Mouse (Mus musculus): ENCODE results near the gene Ppp1r10. TPM values are rescaled to one million over a fixed set of nuclear protein-coding genes. Genes with fewer than 3 reads are reported as not detected.
A peak's percentile ranks its signal among the peaks of the same experiment; 100 is the strongest.

Gene Ppp1r10
- total RNA-seq, 2 experiments from 2014 or later, result 26.0 to 28.3 TPM

DNA sequence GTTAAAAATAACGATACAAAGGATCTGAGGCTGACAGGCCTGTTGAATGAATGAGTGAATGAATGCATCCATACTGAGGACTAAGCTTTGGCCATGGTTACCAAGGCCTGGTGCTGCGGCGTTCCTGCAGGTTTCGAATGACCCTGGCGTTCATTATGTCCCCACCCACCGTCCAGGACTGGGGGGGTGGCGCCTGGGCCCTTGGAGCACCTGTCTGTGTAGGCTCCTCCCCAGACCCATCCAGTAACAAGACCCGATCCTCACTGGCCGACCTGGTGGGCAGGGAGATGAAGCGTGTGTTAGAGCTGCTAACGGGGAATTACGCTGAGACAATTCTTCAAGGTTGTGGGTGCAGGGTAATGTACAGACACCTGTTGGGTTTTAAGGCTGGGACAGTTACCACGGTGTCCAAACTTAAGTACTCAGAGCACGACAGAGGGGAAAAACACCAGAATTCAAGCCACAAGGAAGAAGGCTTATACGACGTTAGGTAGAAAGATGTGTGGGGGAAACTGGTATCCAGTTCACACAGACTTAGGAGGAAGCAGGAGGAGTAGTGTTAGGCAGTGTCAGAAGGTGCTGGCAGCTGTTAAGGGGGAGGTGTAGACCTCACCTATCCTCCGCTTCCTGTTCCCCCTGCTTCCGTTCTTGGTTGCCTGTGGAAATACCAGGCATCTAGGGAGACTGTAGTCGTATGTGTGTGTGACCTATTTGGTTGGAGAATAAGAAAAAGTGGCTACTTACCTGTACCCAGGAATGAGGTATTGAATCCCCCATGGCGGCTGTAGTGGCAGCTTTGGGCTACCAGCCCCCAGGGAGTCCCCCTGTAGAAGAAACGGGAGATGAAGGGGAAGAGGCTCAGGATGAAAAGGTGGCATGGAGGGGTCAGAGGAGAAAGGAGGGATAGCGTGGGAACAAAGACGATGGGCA is 18.3 kb upstream of the Ppp1r10 start:
- intact Hi-C loops (cut with DNase I; ENCODE audit: low total_unique reads), result no loop called here
- no peak for DNase-seq

DNA sequence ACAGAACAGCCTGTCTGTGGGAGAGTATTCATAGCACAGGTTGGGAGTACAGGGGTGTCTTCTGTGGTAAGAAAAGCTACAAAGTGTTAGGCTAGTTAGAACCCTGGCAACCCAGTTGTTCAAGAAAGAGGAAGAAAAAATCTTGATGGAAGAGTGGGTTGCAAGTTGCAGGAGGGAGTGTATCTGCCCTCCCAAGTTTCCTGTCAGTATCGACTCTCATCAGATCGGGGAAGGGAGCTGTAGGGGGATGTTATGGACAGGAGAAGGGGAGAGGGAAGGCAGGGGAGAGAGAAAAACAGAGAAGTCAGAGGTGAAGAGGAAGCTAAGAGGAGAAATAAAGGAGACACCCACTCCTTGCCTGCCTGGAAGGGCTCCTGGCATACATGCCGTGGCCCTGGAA is 15.6 kb upstream of the Ppp1r10 start:
- intact Hi-C loops (cut with DNase I; ENCODE audit: low total_unique reads), result no loop called here

DNA sequence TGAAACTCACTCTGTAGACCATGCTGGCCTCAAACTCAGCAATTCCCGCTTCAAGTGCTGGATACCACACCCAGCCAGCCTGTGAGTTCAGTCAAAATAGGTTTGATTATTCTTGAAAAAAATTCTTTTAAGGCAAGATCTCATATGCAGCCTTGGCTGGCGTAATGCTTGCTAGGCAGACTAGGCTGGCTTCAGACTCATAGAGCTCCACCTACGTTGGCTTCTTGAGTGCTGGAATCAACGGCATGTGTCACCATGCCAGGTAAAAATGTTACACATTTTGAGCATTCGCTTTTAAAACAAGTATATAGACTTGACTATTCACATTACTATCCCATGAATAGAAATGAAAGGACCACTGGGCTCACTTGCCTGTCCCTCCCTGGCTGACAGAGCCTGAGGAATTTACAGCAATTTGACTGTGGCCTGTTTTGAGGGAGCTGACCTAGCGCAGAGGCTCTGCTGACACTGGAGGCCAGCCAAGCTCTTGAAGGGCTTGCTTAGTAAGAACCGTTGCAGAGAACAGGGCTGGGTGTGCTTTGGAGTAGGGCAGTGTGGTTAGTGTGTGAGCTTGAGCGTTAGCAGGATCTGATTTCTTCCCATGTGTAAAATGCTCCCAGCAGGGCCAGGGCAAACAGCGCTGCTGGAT is 12.8 kb upstream of the Ppp1r10 start:
- intact Hi-C loops (cut with DNase I; ENCODE audit: low total_unique reads), result no loop called here
- DNase-seq, result no peak

More for the DNA sequence above, 15.6 kb upstream of the Ppp1r10 start:
- no peak for DNase-seq

DNA sequence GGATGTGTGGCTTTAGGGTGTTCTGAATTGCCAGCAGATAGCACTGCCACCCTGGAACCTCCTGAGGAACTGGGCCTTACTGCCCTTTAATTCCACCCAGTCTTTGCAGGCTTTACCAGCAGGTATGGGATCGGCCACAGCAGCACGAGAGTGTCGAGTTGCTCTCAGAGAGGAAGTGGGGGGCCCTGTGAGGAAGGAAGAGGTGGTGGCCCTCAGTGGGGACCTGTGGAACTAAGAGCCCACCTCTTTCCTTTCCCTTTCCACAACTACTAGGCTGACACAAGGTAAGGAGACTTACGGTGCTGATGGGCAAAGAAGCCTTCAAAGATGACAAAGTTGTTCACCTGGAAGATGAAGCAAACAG is 12.3 kb upstream of the Ppp1r10 start:
- intact Hi-C loops (cut with DNase I; ENCODE audit: low total_unique reads), result no loop called here
- DNase-seq, result no peak

DNA sequence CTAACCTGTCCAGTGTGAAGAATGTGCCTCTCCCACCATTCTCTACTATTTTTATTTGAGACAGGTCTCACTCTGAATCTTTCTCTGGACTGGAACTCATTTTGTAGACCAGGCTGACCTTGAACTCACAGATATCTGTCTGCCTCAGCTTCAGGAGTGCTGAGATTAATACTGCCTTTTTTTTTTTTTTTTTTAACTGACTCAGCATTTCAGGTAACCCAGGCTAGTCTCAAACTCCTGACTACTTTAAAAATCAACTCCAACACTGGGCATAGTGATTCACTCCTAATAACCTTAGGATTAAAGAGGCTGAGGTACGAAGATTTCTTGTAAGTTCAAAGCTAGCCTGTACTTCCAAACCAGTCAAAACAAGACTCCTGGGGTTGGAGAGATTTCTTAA is 10.6 kb upstream of the Ppp1r10 start:
- no peak for DNase-seq

DNA sequence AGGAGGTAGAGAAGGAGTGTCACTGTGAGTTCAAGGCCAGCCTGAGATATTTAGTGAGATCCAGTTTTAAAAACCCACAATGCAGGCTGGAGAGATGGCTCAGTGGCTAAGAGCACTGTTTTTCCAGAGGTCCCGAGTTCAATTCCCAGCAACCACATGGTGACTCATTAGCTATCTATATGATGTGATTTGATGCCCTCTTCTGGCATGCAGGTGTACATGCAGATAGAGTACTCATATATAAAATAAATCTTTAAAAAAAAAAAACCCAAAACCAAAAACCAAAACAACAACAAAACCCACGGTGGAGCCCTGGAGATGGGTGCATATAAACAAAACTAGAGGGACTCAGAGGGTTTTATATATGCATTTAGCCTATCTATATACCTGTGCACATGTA is 8.6 kb upstream of the Ppp1r10 start:
- intact Hi-C loops (cut with DNase I; ENCODE audit: low total_unique reads), result no loop called here
- DNase-seq, result no peak

More for the DNA sequence above, 10.6 kb upstream of the Ppp1r10 start:
- intact Hi-C loops (cut with DNase I; ENCODE audit: low total_unique reads), result no loop called here

DNA sequence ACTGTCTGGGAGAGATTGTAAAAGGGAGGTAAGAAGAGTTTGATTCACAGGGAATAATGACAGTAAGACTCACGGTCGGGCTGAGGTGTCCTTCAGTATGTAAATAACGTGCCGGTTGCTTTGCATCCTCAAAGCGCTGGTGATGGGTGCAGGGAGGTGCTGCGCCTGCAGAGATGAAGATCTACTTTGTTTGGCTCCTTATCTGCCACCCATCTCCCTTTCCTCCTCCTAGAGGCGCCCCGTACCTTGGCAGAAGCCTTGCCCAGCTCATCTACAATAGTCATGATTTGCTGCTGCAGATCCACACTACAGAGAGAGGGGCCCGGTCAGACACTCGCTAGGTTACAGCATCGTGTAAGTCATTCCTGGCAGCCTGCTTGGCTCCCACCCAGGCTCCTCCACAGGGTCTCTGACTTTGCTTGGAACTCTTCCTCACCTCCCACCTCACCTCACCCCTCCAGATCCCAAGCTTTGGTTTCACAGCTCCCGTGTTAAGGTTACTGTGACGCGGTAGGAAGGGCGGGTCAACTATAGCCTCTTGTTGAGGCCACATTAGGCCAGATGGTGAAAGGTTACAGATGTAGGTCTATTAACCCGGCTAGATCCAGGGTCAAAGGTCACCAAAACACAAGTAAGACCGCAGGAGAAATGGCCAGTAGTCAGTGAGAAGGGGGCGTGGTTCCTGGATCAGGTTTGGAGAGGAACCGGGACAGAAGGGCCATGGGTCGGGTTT is 6.9 kb upstream of the Ppp1r10 start:
- DNase-seq, result peak; percentile 26
- intact Hi-C loops (cut with DNase I; ENCODE audit: low total_unique reads), result no loop called here

DNA sequence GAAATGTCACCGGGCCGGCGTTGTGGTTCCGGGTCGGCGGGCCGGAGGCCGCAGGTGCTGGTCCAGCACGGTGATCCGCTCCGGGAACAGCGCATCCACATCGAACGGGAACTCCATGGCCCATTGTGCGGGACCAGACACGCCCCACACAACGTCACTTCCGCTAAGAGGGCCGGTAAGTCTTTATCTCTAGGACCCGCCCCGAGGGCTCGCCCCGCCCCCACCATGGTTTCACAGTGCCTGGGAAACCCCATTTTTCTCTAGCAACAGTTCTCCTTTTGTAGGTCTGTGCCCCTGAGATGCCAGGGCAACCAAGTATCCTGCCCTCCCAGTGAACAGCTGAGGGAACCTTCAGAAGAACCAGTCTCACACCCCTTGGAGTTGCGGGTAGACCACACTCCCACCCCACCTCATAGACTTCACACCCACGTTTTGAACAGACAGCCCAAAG is 6.3 kb upstream of the Ppp1r10 start, which contains the start of gene Atat1:
Gene Atat1, minus strand, starts transcription at position 157 of the 451 bp plus-strand sequence.
- intact Hi-C loops (cut with DNase I; ENCODE audit: low total_unique reads), result no loop called here
- peak; percentile 96 for DNase-seq

DNA sequence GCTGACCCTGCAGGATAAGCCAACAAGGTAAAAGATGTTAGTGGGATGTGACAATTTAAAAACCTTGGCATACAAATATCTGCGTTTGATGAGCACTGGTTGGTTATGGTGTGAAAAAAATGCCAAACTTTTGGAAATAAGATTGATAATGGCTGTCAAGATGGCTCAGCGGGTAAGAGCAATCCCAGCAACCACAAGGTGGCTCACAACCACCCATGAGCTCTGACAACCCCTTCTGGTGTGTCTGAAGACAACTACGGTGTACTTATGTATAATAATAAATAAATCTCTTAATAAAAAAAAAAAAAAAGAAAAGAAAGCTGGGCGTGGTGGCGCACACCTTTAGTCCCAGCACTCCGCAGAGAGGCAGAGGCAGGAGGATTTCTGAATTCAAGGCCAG is 1.3 kb upstream of the Ppp1r10 start:
- DNase-seq, result no peak
- intact Hi-C loops (cut with DNase I; ENCODE audit: low total_unique reads), result no loop called here

DNA sequence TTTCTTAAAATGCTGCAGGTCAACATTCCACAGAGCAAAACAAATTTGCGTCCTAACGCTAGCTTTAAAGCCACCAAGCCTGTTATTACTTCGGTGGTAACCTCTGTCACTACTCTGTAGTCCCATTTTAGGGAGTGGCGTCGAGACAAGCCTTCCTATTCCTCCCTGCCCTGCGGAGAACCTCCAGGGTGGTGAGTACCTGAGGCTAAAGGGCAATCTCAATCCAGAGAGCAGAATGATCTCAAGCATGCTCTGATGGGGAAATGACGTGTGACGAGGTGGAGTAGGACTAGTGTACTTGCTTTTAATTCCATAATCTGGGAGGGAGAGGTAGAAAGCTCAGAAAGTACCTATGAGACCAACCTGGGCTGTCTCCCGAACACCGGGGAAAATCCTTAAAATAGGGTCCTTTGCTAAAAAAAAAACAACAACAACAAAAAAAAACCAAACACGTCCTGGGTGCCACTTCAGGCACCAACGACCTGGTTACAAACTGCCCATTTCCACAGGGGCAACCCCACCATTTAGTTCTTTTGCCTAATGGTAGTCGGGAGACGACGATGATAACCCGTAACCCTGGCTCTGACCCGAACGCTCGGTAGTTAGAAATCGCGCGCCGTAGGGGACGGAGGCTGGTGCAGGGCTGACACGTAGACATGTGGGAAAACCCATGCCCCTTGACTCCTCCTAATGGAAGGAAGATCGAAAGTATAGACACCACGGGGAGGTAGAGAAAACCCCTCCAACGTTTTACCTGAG is 517 bp upstream of the Ppp1r10 start:
- intact Hi-C loops (cut with DNase I; ENCODE audit: low total_unique reads), result no loop called here
- DNase-seq, result no peak

DNA sequence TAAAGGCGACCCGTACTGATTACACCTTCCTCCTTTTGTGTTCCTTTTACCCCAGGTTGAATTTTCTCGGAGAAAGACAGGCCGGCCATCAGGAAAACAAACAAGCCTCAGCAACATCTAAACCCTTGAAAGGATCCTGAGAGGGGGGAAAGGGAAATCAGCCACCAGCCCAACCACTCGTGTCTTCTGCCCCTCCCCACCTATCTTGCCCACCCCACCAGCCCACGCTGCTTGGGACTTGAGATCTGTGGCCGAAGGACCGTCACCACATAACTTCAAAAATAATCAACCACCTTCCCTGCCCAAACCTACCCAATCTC is 869 bp downstream of the Ppp1r10 start:
- no peak for DNase-seq
- intact Hi-C loops (cut with DNase I; ENCODE audit: low total_unique reads), result no loop called here

DNA sequence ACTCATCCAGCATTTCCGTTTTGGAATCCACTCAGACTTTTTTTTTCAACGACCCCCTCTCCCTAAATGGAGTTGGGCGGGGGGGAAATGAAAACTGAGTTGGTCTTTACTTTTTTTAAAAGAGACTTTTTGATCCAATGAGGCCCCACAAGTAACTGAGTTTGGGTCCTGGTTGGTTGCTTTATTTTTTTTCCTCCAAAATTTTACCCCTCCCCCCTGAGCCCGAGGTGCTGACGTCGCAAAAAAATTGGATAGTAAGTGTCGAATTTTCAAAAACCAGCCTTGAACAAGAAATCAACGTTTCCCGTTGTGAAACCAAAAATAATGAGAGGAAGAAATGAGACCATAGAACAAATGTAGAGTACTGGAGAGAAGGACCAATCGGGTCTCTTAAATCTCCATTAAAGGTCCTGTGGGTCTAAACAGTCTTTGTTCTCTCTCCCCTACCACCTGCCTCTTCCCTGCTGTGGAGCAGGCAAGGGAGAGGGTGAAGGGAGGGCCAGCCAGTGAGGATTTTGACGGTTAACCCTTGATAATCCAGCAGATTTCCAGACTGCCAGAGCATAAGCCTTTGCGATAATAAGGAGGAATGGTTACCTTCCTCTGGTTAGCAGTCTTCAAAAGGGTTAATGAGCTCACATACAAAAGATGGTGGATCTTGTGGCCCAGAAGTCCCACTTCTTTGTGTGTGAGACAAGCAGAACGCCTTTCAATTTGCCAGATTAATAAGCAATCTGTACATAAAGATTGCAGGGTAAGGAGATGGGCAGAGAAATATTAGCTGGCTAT is 1.4 kb downstream of the Ppp1r10 start:
- intact Hi-C loops (cut with DNase I; ENCODE audit: low total_unique reads), result no loop called here
- DNase-seq, result peak; percentile 28

DNA sequence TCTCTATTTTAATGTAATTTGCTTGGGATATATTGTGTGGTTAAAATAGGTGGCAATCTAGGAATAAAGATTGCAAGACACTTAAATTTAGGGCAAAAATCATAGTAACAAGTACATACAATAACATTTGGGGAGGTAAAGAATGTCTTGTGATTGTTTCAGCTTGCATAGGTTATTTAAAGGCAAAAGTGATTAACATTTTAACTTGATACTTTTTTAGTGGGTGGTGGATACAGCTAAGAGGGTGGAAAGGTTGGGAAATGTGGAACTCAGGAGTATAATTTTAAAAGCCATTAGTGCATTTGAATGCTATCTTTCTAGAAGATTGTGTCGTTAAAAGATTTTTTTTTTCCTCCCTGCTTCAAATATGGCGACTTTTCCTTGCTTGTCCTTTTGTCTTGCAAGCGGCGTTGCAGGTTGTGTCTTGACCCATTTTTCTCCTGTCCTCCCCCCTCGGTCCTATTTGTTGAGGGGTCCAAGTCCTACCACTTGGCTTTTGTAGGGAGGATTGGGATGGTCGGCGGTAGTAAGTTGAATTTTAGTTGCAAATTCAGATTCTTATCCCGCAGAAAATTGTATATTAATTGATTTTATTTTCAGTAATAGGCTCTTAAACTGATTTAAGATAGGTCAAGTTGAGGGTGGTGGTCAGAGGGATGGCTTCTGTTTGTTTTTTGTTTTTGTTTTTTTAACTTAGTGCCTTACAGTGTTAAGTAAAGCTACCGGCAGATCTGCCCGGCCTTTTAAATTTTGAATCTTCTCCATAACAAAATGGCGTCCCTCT is 2.2 kb downstream of the Ppp1r10 start:
- intact Hi-C loops (cut with DNase I; ENCODE audit: low total_unique reads), result no loop called here
- DNase-seq, result no peak

DNA sequence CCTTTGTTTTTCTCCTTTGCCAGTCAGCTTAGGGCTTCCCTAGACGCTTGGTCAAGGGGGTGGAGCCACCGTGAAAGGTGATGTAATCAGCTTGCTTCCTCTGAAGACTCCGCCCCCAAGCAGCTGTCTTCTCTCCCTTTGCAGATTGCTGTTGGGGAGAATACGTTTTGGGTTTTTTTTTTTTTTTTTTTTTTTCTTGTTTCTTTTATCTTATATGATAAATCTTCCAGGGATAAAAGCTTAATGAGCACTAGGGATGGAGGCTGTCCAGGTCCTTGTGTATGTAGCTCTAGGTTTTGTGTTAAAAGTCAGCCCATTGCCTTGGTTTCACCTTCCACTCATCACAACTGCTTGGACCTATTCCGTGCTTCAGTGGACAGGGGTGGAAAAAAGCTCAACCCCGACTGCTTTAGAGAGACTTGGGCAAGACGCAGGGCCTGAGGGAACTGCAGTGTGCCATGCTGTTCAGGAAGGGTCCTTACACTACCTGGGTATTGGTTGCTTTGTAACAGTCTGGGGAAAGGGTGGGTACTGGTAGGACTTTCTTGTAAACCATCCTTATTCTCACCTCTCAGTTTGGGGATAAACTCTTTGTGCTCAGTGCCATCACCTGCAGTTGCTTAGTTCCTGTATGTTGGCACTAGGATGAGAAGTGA is 3.0 kb downstream of the Ppp1r10 start:
- peak; percentile 95 for DNase-seq
- intact Hi-C loops (cut with DNase I; ENCODE audit: low total_unique reads), result no loop called here

DNA sequence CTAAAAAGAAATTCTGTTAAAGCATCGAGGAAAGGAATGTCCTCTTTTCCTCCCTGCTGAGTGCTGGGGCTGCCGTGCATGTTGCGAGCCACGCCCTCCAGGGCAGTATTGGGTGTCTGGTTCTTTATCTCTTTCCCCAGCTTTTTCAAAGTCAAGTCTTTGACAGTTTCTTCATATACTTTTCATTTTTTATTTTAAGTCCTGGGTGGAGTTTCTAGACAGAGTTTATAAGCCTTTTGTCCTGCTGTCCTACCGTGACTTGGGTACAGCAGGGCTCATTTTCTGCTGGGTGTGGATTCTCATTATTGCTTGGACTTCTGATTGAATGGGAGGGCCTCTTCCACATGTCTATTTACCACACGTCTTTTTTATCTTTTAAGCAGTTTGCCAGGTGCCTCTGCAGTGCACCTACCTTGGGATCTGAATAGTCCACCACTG is 3.6 kb downstream of the Ppp1r10 start:
- DNase-seq, result no peak
- intact Hi-C loops (cut with DNase I; ENCODE audit: low total_unique reads), result no loop called here

DNA sequence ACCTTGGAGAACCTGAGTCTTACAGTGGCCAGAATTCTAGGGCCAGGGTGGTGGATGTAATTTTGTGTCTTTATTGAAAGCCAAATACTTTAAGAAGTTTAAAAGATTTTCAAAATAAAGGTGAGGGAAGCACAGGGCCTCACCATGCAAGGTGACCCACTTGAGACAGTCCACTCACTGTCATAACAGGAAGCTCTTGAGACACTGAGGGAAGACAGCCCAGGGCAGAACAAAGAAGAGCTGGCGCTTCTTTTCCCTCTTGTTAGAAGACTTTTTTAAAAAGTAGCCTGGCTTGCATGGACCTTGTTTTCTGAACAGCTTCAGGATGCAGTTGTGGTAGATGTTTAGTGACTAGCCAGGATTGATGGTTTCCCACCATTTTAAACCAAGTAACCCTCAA is 4.2 kb downstream of the Ppp1r10 start:
- no peak for DNase-seq
- intact Hi-C loops (cut with DNase I; ENCODE audit: low total_unique reads), result no loop called here

DNA sequence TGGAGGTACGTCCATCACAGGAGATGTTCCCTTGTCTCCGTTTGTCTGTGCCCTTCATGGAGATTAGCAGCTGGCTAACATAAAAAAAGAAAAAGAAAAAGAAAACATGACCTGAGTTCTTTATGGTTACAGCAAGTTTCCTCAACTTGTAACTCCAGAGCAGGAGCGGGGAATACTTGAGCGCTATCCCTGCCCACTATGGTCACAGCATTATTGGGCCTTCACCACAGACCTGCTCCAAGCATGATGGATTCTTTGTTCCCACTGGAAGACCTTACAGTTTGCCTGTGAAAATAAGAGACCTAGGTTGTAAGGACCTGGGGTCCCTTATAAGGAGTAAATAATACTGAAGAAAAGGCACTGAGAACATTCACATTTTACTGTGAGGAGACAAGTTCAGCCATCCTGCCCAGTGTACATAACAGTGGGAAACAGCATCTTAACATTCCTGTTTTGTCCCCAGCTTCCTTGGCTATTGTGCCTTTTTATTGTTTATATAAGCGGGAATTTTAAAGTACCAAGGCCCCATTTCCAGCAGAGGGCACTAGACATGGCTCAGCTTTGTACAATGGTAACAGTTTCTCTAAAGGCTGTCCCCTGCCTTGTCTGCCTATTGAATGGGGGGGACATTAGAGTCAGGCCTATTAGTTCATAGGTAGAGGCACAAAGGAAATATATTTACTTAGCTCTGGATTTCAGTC is 4.8 kb downstream of the Ppp1r10 start:
- intact Hi-C loops (cut with DNase I; ENCODE audit: low total_unique reads), result no loop called here
- DNase-seq, result no peak

Data from gastrocnemius, postnatal 14 days (tissue).